Mouse (Mus musculus) heart, embryonic 14.5 days (tissue): ENCODE measurements at regions not wholly inside any gene's neighbourhood (a gene's known extent, or its start where the extent isn't known, plus 50 kb on each side); places are given as distances from the start of the nearest gene placed in this dataset.

Experiments used
- ATAC-seq: fragments of 200-750 bp; cut with Nextera tagmentation; 2 replicates; pipeline ENCODE4 v1.8.0; 2017; ENCODE audit warnings: low read depth, moderate TSS enrichment; ENCODE audit not compliant: insufficient number of reproducible peaks, insufficient read depth, low FRiP score
- H3K27ac ChIP-seq, 2 experiments: fragments of 200-500 bp in 1 of 2; fragments of 300-500 bp in 1 of 2; sonication (generic) in 1 of 2; replicated peaks in 1 of 2; 2 replicates each; pipeline ENCODE4 v1.5.1; 2012 to 2014; ENCODE audit warnings: low read depth in 2 of 2, low read length in 2 of 2, control low read depth in 1 of 2, mild to moderate bottlenecking in 1 of 2, mixed read lengths in 1 of 2; ENCODE audit not compliant: control insufficient read depth in 1 of 2, insufficient read depth in 1 of 2
- H3K27me3 ChIP-seq: fragments of 300-500 bp; sonication (generic); 2 replicates; pipeline ENCODE4 v1.6.1; 2014; ENCODE audit warnings: mild to moderate bottlenecking, low read length, control low read depth; ENCODE audit not compliant: control insufficient read depth, insufficient read depth
- H3K36me3 ChIP-seq: fragments of 300-500 bp; sonication (generic); 2 replicates; pipeline ENCODE4 v1.6.1; 2014; ENCODE audit warnings: mild to moderate bottlenecking, control low read depth, low read length, mixed read lengths; ENCODE audit not compliant: control insufficient read depth, insufficient read depth
- H3K4me1 ChIP-seq, 2 experiments: fragments of 200-500 bp in 1 of 2; fragments of 300-500 bp in 1 of 2; sonication (generic) in 1 of 2; 2 replicates each; pipeline ENCODE4 v1.6.1; 2012 to 2014; ENCODE audit warnings: low read length in 2 of 2, control low read depth in 1 of 2, mixed read lengths in 1 of 2; ENCODE audit not compliant: control insufficient read depth in 2 of 2, insufficient read depth in 2 of 2
- H3K4me2 ChIP-seq: fragments of 300-500 bp; sonication (generic); 2 replicates; pipeline ENCODE4 v1.6.1; 2014; ENCODE audit warnings: mild to moderate bottlenecking, low read length
- H3K4me3 ChIP-seq, 2 experiments: fragments of 200-500 bp in 1 of 2; fragments of 300-500 bp in 1 of 2; sonication (generic) in 1 of 2; 2 replicates each; pipeline ENCODE4 v1.5.1; 2012 to 2014; ENCODE audit warnings: low read length in 2 of 2, mild to moderate bottlenecking in 2 of 2, control low read depth in 1 of 2, low read depth in 1 of 2, moderate library complexity in 1 of 2; ENCODE audit not compliant: control insufficient read depth in 1 of 2, insufficient read depth in 1 of 2
- H3K9ac ChIP-seq: fragments of 300-500 bp; sonication (generic); 2 replicates; pipeline ENCODE4 v1.6.1; 2014; ENCODE audit warnings: mild to moderate bottlenecking, low read length
- H3K9me3 ChIP-seq: fragments of 300-500 bp; sonication (generic); 2 replicates; pipeline ENCODE4 v1.6.1; 2016; ENCODE audit warnings: low read length, control low read depth; ENCODE audit not compliant: control insufficient read depth
- WGBS: fragments of 180-500 bp; shearing (Covaris S2); extraction: QIAGEN DNeasy Blood & Tissue Kit; methylation state at CpG from one replicate; pipeline ENCODE4 v1.1.7; 2014; 5-methylcytosine and 5-hydroxymethylcytosine counted together

GRCm38 (mm10) chr10:119146342-119146741 is 93.5 kb downstream of the Cand1 start:
- Histone ChIP-seq H3K4me3 (no peak overlapping the region), H3K9me3 (no peaks in the 10 kb centered on the region), H3K36me3 (no peaks in the 10 kb centered on the region), H3K27me3 (no peaks in the 10 kb centered on the region), H3K27ac (no peak overlapping the region), H3K9ac (no peak overlapping the region), H3K4me1 (peaks cover 0 to 5% of the 10 kb centered on the region in 2 experiments; a peak in 1 of 4 replicates), H3K4me2 (no peak overlapping the region)
- 36% methylated on average over 6 of the region's 6 CpGs for WGBS
- no peak for ATAC-seq

GRCm38 (mm10) chr10:119142866-119143265 is 97.0 kb downstream of the Cand1 start:
- Histone ChIP-seq H3K4me3 (no peak overlapping the region), H3K36me3 (no peaks in the 10 kb centered on the region), H3K27me3 (no peaks in the 10 kb centered on the region), H3K9ac (no peak overlapping the region), H3K9me3 (no peaks in the 10 kb centered on the region), H3K4me1 (peaks cover 0 to 5% of the 10 kb centered on the region in 2 experiments; a peak in 1 of 4 replicates), H3K4me2 (no peak overlapping the region), H3K27ac (no peak overlapping the region)
- ATAC-seq = no peak
- WGBS = 95% methylated on average over 6 of the region's 6 CpGs

- H3K27ac ChIP-seq = no peak overlapping the region
- no peak for ATAC-seq
- WGBS = 74% methylated on average over 5 of the region's 5 CpGs
- H3K9me3 ChIP-seq = no peaks in the 10 kb centered on the region
- no peak overlapping the region for H3K4me2 ChIP-seq
- no peak overlapping the region for H3K9ac ChIP-seq
- no peaks in the 10 kb centered on the region for H3K36me3 ChIP-seq
- H3K4me1 ChIP-seq = peaks cover 0 to 5% of the 10 kb centered on the region in 2 experiments; a peak in 1 of 4 replicates
- no peaks in the 10 kb centered on the region for H3K27me3 ChIP-seq
- H3K4me3 ChIP-seq = no peak overlapping the region
Observed at GRCm38 (mm10) chr10:119142307-119142706, 97.5 kb downstream of the Cand1 start.

- Histone ChIP-seq H3K4me1 (peaks cover 6 to 9% of the 10 kb centered on the region in 2 experiments; a peak in 3 of 4 replicates), H3K4me3 (no peak overlapping the region), H3K4me2 (no peak overlapping the region), H3K9ac (no peak overlapping the region), H3K27me3 (no peaks in the 10 kb centered on the region), H3K27ac (no peak overlapping the region), H3K36me3 (no peaks in the 10 kb centered on the region), H3K9me3 (no peaks in the 10 kb centered on the region)
- ATAC-seq = no peak
- 65% methylated on average over 6 of the region's 6 CpGs for WGBS
Observed at GRCm38 (mm10) chr10:119138237-119138636, 101.6 kb downstream of the Cand1 start.

GRCm38 (mm10) chr10:119135489-119135924 is 104.3 kb downstream of the Cand1 start:
- H3K9ac ChIP-seq = no peak overlapping the region
- 32% methylated on average over 11 of the region's 11 CpGs for WGBS
- H3K36me3 ChIP-seq = no peaks in the 10 kb centered on the region
- H3K4me3 ChIP-seq = no peak overlapping the region
- H3K27me3 ChIP-seq = no peaks in the 10 kb centered on the region
- peaks cover 6 to 9% of the 10 kb centered on the region in 2 experiments; a peak in 3 of 4 replicates for H3K4me1 ChIP-seq
- no peaks in the 10 kb centered on the region for H3K9me3 ChIP-seq
- H3K4me2 ChIP-seq = peak overlapping the region; percentile 40
- H3K27ac ChIP-seq = no peak overlapping the region; a peak in 1 of 4 replicates
- ATAC-seq = no peak

GRCm38 (mm10) chr10:119134797-119135488 is 104.9 kb downstream of the Cand1 start:
- Histone ChIP-seq H3K27ac (no peak overlapping the region; a peak in 1 of 4 replicates), H3K4me3 (no peak overlapping the region), H3K4me2 (peak overlapping the region; percentile 40), H3K9ac (no peak overlapping the region), H3K9me3 (no peaks in the 10 kb centered on the region), H3K36me3 (no peaks in the 10 kb centered on the region), H3K27me3 (no peaks in the 10 kb centered on the region), H3K4me1 (peaks cover 6 to 9% of the 10 kb centered on the region in 2 experiments; a peak in 3 of 4 replicates)
- WGBS = 27% methylated on average over 10 of the region's 10 CpGs
- ATAC-seq = peak; percentile 50; the same call in 1 of the 2 replicates

- no peak overlapping the region for H3K4me3 ChIP-seq
- 40% methylated on average over 16 of the region's 16 CpGs for WGBS
Observed at GRCm38 (mm10) chr10:119131977-119132376, 107.9 kb downstream of the Cand1 start.

More at GRCm38 (mm10) chr10:119131977-119132376, 107.9 kb downstream of the Cand1 start:
- Histone ChIP-seq H3K9ac (no peak overlapping the region), H3K4me1 (peaks cover 6 to 9% of the 10 kb centered on the region in 2 experiments; a peak in 3 of 4 replicates), H3K4me2 (peak overlapping the region; percentile 37), H3K9me3 (no peaks in the 10 kb centered on the region), H3K27ac (no peak overlapping the region), H3K27me3 (no peaks in the 10 kb centered on the region), H3K36me3 (no peaks in the 10 kb centered on the region)
- no peak for ATAC-seq
